Mouse (Mus musculus): ENCODE measurements around the gene Tbrg1.

DNA sequence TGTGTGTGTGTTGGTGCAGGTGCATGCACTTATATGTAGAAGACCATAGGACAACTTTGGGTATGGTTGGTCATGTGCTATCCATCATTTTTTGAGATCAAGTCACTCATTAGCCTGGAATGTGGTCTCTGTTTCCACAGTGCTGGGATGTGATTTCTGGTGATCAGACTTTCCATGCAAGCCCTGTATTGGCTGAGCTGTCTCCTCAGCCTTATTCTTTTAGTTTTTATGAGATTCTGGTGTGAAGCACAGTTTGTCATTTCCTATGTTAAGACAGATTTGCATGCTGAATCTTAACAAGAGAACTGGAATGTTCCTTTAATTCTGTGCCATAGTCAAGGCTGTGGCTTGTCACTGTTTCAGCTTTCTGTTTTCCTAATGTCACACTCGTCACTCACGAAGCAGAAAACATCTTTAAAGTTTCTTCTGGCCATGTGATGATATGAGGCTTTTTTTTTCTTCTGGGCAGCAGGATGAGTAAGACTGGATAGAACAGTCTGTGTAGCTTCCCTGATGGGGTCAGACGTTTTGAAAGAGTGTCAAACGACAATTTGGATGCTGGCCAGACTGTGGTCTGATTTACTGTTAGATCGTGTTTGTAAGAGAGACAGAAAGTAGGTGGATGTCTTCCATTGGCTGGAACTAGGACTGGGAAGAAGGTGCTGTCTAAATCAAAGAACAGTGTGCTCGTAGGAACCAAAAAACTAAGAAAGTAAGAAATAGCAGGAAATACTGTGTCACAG, 20.1 kb downstream of the Tbrg1 start:
- TF ChIP-seq CTCF (conservative IDR thresholded peaks at IDR 0.05; ENCODE audit: low read length), result no peak
- no peak for TF ChIP-seq NANOG (IDR thresholded peaks at IDR 0.05; ENCODE audit: borderline replicate concordance, low read length)
- TF ChIP-seq POU5F1 (IDR thresholded peaks at IDR 0.05; ENCODE audit: borderline replicate concordance, low read length), result no peak
